In the genomic region with DNA sequence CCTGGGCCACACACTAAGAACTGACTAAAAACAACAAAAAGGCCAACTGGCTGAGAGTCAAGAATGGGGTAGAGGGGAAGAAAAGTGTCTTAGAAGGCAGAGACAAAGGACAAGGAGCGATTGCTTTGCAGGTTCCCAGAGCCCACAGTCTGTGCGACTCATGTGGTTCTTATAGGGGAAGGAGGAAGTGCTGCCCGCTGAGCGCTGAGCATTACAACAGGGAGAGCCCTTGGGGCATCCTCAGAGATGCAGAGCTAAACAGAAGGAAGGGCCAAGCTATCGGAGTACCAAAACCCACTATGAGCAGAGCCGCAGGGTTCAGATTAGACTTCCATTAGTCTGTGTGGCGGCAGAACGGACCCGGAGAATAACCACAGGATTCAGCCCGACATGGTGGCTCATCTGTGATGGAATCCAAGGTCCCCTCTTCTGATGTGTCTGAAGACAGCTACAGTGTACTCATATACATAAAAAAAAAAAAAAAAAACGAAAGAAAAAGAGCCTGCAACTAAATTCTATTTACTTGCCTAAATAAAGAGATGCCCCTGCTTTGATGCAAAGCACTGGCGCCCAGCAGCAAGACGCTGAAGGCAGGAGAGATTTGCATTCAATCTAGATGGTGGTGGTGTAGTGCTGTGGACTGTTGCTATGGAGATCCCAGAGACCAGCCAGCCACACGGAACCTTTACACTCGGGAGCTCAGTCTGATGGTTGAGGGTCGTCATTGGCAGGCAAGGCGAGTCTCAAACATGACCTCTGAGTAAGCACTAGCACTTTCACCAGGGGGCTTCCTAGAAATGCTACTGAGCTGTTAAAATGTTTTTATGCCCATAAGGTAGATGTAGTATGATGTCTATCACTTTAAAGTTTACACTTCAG, we compare ENCODE assay signal across 15 mouse cellular contexts. TPM values are rescaled to one million over a fixed set of nuclear protein-coding genes. Genes with fewer than 3 reads are reported as not detected.
DNase-seq lines count a peak whose midpoint lies in the region; ATAC-seq and TF ChIP-seq lines count a peak whose summit lies in the region.
"Had no signal": no experiment of that assay in that cellular context is flagged by ENCODE, and none has a peak within 500 bp of the region (broad histone marks: within the 10 kb centered on the region; RNA-seq: fewer than 3 reads in every experiment).

No protein-coding gene starts in this region.

- H3K9ac ChIP-seq in kidney, embryonic 15.5 days, result no peak overlapping the region
- no peak overlapping the region for H3K9ac ChIP-seq in kidney, embryonic 14.5 days (ENCODE audit: low read depth, low read length)
- H3K9ac ChIP-seq: limb, embryonic 12.5 days; lung, embryonic 14.5 days had no signal

- no peaks in the 10 kb centered on the region for H3K9me3 ChIP-seq in kidney, embryonic 15.5 days (replicated peaks)
- no peaks in the 10 kb centered on the region for H3K9me3 ChIP-seq in kidney, embryonic 14.5 days (ENCODE audit: control insufficient read depth, low read length)
- H3K9me3 ChIP-seq: G1E; limb, embryonic 12.5 days had no signal

- DNase-seq in brain, embryonic 14.5 days (ENCODE audit: low read depth), result peak; percentile 80
- peak; percentile 35 for DNase-seq in retina, embryonic 14.5 days (ENCODE audit: low spot score)
- no peak for DNase-seq in spleen, postnatal 4 days (ENCODE audit: low spot score in 2 of 2)
- no peak for DNase-seq in left cerebral cortex, adult 2 months (ENCODE audit: extremely low spot score in 1 of 2, low spot score in 2 of 2)
- DNase-seq: cerebellum, adult 9-11 months; lung, embryonic 14.5 days; right cerebral cortex, adult 18-20 months had no signal

- no peak overlapping the region for H3K4me2 ChIP-seq in kidney, embryonic 15.5 days
- no peak overlapping the region for H3K4me2 ChIP-seq in kidney, embryonic 14.5 days (replicated peaks; ENCODE audit: low read depth, low read length)
- H3K4me2 ChIP-seq: limb, embryonic 12.5 days; lung, embryonic 14.5 days had no signal

- no peaks in the 10 kb centered on the region for H3K27me3 ChIP-seq in kidney, embryonic 15.5 days
- no peaks in the 10 kb centered on the region for H3K27me3 ChIP-seq in kidney, embryonic 14.5 days (ENCODE audit: control insufficient read depth, insufficient read depth, low read length)
- H3K27me3 ChIP-seq: limb, embryonic 12.5 days had no signal

- H3K27ac ChIP-seq in kidney, embryonic 15.5 days, result peak overlapping the region; percentile 22; the same call in 1 of the 2 replicates
- no peak overlapping the region for H3K27ac ChIP-seq in kidney, embryonic 14.5 days (ENCODE audit: low read depth, low read length)
- H3K27ac ChIP-seq in left cerebral cortex, adult 2 months, result no peak overlapping the region
- H3K27ac ChIP-seq: limb, embryonic 12.5 days had no signal

- TF ChIP-seq CTCF in brain, embryonic 14.5 days (IDR thresholded peaks at IDR 0.05; ENCODE audit: borderline replicate concordance, extremely low read depth, insufficient read depth, insufficient read length), result no peak
- TF ChIP-seq CTCF in left cerebral cortex, adult 2 months (IDR thresholded peaks at IDR 0.05), result no peak

- H3K4me1 ChIP-seq in kidney, embryonic 15.5 days, result no peaks in the 10 kb centered on the region
- H3K4me1 ChIP-seq in kidney, embryonic 14.5 days (ENCODE audit: control insufficient read depth, insufficient read depth, low read length), result no peaks in the 10 kb centered on the region
- H3K4me1 ChIP-seq: limb, embryonic 12.5 days had no signal

- H3K4me3 ChIP-seq in kidney, embryonic 15.5 days (replicated peaks), result no peak overlapping the region
- H3K4me3 ChIP-seq in kidney, embryonic 14.5 days (ENCODE audit: low read length), result no peak overlapping the region
- no peak overlapping the region for H3K4me3 ChIP-seq in left cerebral cortex, adult 2 months
- H3K4me3 ChIP-seq: limb, embryonic 12.5 days had no signal

- WGBS in kidney, embryonic 15.5 days, result 60% methylated on average over 17 of the region's 17 CpGs
- 58% methylated on average over 17 of the region's 17 CpGs for WGBS in kidney, embryonic 14.5 days

- TF ChIP-seq POLR2A in brain, embryonic 14.5 days (IDR thresholded peaks at IDR 0.05; ENCODE audit: borderline replicate concordance, extremely low read depth, insufficient read depth, insufficient read length, poor library complexity, severe bottlenecking), result no peak

- intact Hi-C loops in left cerebral cortex, adult 2 months (cut with DNase I), result no loop called here

- ATAC-seq in kidney, embryonic 15.5 days (replicated peaks; ENCODE audit: low FRiP score), result no peak
- no peak for ATAC-seq in kidney, embryonic 14.5 days (ENCODE audit: low FRiP score, low TSS enrichment)
- ATAC-seq in megakaryocyte, adult 5-6 weeks (ENCODE audit: poor library complexity, severe bottlenecking), result peak; percentile 73
- ATAC-seq in erythroid progenitor cell, adult 5-6 weeks (replicated peaks; ENCODE audit: low FRiP score, poor library complexity, severe bottlenecking), result no peak

- H3K36me3 ChIP-seq in kidney, embryonic 15.5 days, result no peaks in the 10 kb centered on the region
- H3K36me3 ChIP-seq in kidney, embryonic 14.5 days (ENCODE audit: control insufficient read depth, insufficient read depth, low read length), result no peaks in the 10 kb centered on the region
- H3K36me3 ChIP-seq: G1E; limb, embryonic 12.5 days had no signal

RNA-seq across cellular contexts. Expression of a gene that starts 3.9 kb away (rescaled TPM):
- polyA plus RNA-seq in kidney, embryonic 15.5 days (2015; fragmentation: Nextera tagmentation; extraction: Ambion mirVana), result not detected in 2 replicates
- not detected in 2 replicates for polyA plus RNA-seq in kidney, embryonic 14.5 days (2014; fragmentation: Nextera tagmentation; extraction: Ambion mirVana)
- not detected in 2 replicates for polyA plus RNA-seq in brain, embryonic 14.5 days (2012; rRNA removed)
- total RNA-seq in megakaryocyte, adult 5-6 weeks (2015), result not detected in 2 replicates
- not detected in 2 replicates for total RNA-seq in megakaryocyte, adult 5-6 weeks (2017)
- total RNA-seq in left cerebral cortex, adult 2 months (2021), result not detected
- not detected in 2 replicates for total RNA-seq in erythroid progenitor cell, adult 5-6 weeks (2015; ENCODE audit: low replicate concordance)
- not detected in 2 replicates for total RNA-seq in erythroid progenitor cell, adult 5-6 weeks (2017; ENCODE audit: low replicate concordance)
- total RNA-seq: G1E; layer of hippocampus, adult 18-20 months had no signal
- polyA plus RNA-seq: G1E; limb, embryonic 12.5 days; lung, embryonic 14.5 days; stomach, embryonic 14.5 days had no signal

RNA-seq across cellular contexts. Expression of a gene that starts 36.9 kb away (rescaled TPM):
- 0.08 and 0.35 TPM in 2 replicates for polyA plus RNA-seq in kidney, embryonic 15.5 days (2015; fragmentation: Nextera tagmentation; extraction: Ambion mirVana)
- 0.31 TPM in 1 of 2 replicates, not detected in the other for polyA plus RNA-seq in kidney, embryonic 14.5 days (2014; fragmentation: Nextera tagmentation; extraction: Ambion mirVana)
- 0.74 and 1.3 TPM in 2 replicates for polyA plus RNA-seq in brain, embryonic 14.5 days (2012; rRNA removed)
- 4.7 and 5.5 TPM in 2 replicates for total RNA-seq in megakaryocyte, adult 5-6 weeks (2015)
- total RNA-seq in megakaryocyte, adult 5-6 weeks (2017), result 2.7 TPM in 2 replicates
- under 1 TPM; 0.54 to 0.75 TPM for total RNA-seq in left cerebral cortex, adult 2 months (2021)
- not detected in 2 replicates for total RNA-seq in erythroid progenitor cell, adult 5-6 weeks (2015; ENCODE audit: low replicate concordance)
- not detected in 2 replicates for total RNA-seq in erythroid progenitor cell, adult 5-6 weeks (2017; ENCODE audit: low replicate concordance)
- polyA plus RNA-seq: G1E; limb, embryonic 12.5 days had no signal

RNA-seq across cellular contexts. Expression of a gene that starts 58.8 kb away (rescaled TPM):
- polyA plus RNA-seq in kidney, embryonic 15.5 days (2015; fragmentation: Nextera tagmentation; extraction: Ambion mirVana), result 21.3 and 24.1 TPM in 2 replicates
- polyA plus RNA-seq in kidney, embryonic 14.5 days (2014; fragmentation: Nextera tagmentation; extraction: Ambion mirVana), result 18.6 and 22.9 TPM in 2 replicates
- polyA plus RNA-seq in brain, embryonic 14.5 days (2012; rRNA removed), result 9.4 and 15.5 TPM in 2 replicates
- 310 and 351 TPM in 2 replicates for total RNA-seq in megakaryocyte, adult 5-6 weeks (2015)
- total RNA-seq in megakaryocyte, adult 5-6 weeks (2017), result 171 and 196 TPM in 2 replicates
- total RNA-seq in left cerebral cortex, adult 2 months (2021), result 10 to 100 TPM; 38.6 to 40.1 TPM
- 8.8 and 26.7 TPM in 2 replicates for total RNA-seq in erythroid progenitor cell, adult 5-6 weeks (2015; ENCODE audit: low replicate concordance)
- total RNA-seq in erythroid progenitor cell, adult 5-6 weeks (2017; ENCODE audit: low replicate concordance), result 7.8 and 8.3 TPM in 2 replicates

Comparison
In these comparisons a context has a peak if more than half of its experiments do, and no peak if none do; other contexts are left out.
1. DNase-seq: peak in brain, embryonic 14.5 days (single experiment) and retina, embryonic 14.5 days (single experiment); none in spleen, postnatal 4 days (0 of 2) and left cerebral cortex, adult 2 months (0 of 2).
2. RNA of a gene that starts 58.8 kb away (total RNA-seq): 171 to 351 TPM in megakaryocyte, adult 5-6 weeks; 38.6 to 40.1 TPM in left cerebral cortex, adult 2 months and 7.8 to 26.7 TPM in erythroid progenitor cell, adult 5-6 weeks; every median in the first group is over 4 times any median in the second.